Mouse (Mus musculus) MEL (cell line): Measurements from ENCODE around the gene Pkdcc. TPM values are rescaled to one million over a fixed set of nuclear protein-coding genes. Genes with fewer than 3 reads are reported as not detected.

Experiments used
- DNase-seq: peaks from one replicate; pipeline ENCODE4 v3.0.0; 2011; ENCODE audit warnings: low read depth, low spot score
- H3K27ac ChIP-seq: 2 replicates; pipeline ENCODE4 v1.5.1; 2012; ENCODE audit warnings: low read depth, mild to moderate bottlenecking, control low read depth, low read length, moderate library complexity; ENCODE audit not compliant: control insufficient read depth
- H3K27me3 ChIP-seq, 2 experiments: fragments of 150-350 bp in 1 of 2; sonication (generic) in 1 of 2; 2 replicates each; pipeline ENCODE4 v1.6.1; 2012; ENCODE audit warnings: low read length in 2 of 2, mild to moderate bottlenecking in 2 of 2, improper control_type of control experiment in 1 of 2, moderate library complexity in 1 of 2; ENCODE audit not compliant: insufficient read depth in 2 of 2, control insufficient read depth in 1 of 2
- H3K36me3 ChIP-seq, 2 experiments: 2 replicates each; pipeline ENCODE4 v1.6.1; 2012 to 2014; ENCODE audit warnings: low read length in 2 of 2, improper control_type of control experiment in 1 of 2, inconsistent platforms in 1 of 2, mild to moderate bottlenecking in 1 of 2; ENCODE audit not compliant: insufficient read depth in 2 of 2, control insufficient read depth in 1 of 2
- H3K4me1 ChIP-seq, 2 experiments: fragments of 150-350 bp in 1 of 2; sonication (generic) in 1 of 2; 2 replicates each; pipeline ENCODE4 v1.6.1; 2012; ENCODE audit warnings: low read length in 2 of 2, improper control_type of control experiment in 1 of 2, mild to moderate bottlenecking in 1 of 2; ENCODE audit not compliant: insufficient read depth in 2 of 2, control insufficient read depth in 1 of 2
- H3K4me3 ChIP-seq, 2 experiments: fragments of 150-350 bp in 1 of 2; sonication (generic) in 1 of 2; 2 replicates each; pipeline ENCODE4 v1.5.1; 2012; ENCODE audit warnings: low read depth in 2 of 2, low read length in 2 of 2, mild to moderate bottlenecking in 2 of 2, moderate library complexity in 2 of 2, control low read depth in 1 of 2, improper control_type of control experiment in 1 of 2; ENCODE audit not compliant: control insufficient read depth in 1 of 2, insufficient read depth in 1 of 2
- H3K79me2 ChIP-seq: 2 replicates; pipeline ENCODE4 v1.6.1; 2012; ENCODE audit warnings: mild to moderate bottlenecking, low read length, moderate library complexity; ENCODE audit not compliant: control insufficient read depth, poor library complexity, insufficient read depth
- H3K9ac ChIP-seq: 2 replicates; pipeline ENCODE4 v1.6.1; 2012; ENCODE audit warnings: low read depth, mild to moderate bottlenecking, control low read depth, low read length, moderate library complexity; ENCODE audit not compliant: control insufficient read depth, poor library complexity, severe bottlenecking
- H3K9me3 ChIP-seq: fragments of 150-350 bp; sonication (generic); replicated peaks from 2 replicates; pipeline ENCODE4 v1.6.1; 2012; ENCODE audit warnings: mild to moderate bottlenecking, low read length, improper control_type of control experiment, moderate library complexity; ENCODE audit not compliant: insufficient read depth
- BHLHE40 ChIP-seq: IDR thresholded peaks from 2 replicates; pipeline ENCODE4 v1.6.1; 2012; ENCODE audit warnings: low read depth, mild to moderate bottlenecking, inconsistent platforms, low read length, improper control_type of control experiment, borderline replicate concordance
- CHD1 ChIP-seq: IDR thresholded peaks from 2 replicates; pipeline ENCODE4 v1.6.1; 2012; ENCODE audit warnings: low read depth, mild to moderate bottlenecking, inconsistent platforms, low read length, improper control_type of control experiment
- E2F4 ChIP-seq: IDR thresholded peaks from 2 replicates; pipeline ENCODE4 v1.6.1; 2011; ENCODE audit warnings: low read depth, low read length, improper control_type of control experiment, borderline replicate concordance
- ELF1 ChIP-seq: IDR thresholded peaks from 2 replicates; pipeline ENCODE4 v1.6.1; 2014; ENCODE audit warnings: low read depth, mild to moderate bottlenecking, inconsistent platforms, low read length, improper control_type of control experiment, moderate library complexity
- EP300 ChIP-seq, 2 experiments: IDR thresholded peaks; 2 replicates each; pipeline ENCODE4 v1.6.1; 2011; ENCODE audit warnings: improper control_type of control experiment in 2 of 2, low read length in 2 of 2, low read depth in 1 of 2, mild to moderate bottlenecking in 1 of 2
- GABPA ChIP-seq: IDR thresholded peaks from 2 replicates; pipeline ENCODE4 v1.6.1; 2012; ENCODE audit warnings: low read depth, mild to moderate bottlenecking, inconsistent platforms, low read length, improper control_type of control experiment, moderate library complexity
- GATA1 ChIP-seq: IDR thresholded peaks from 2 replicates; pipeline ENCODE4 v1.6.1; 2011; ENCODE audit warnings: low read depth, low read length, improper control_type of control experiment
- HCFC1 ChIP-seq: IDR thresholded peaks from 2 replicates; pipeline ENCODE4 v1.6.1; 2012; ENCODE audit warnings: low read depth, mild to moderate bottlenecking, inconsistent platforms, low read length, improper control_type of control experiment, moderate library complexity
- JUND ChIP-seq: IDR thresholded peaks from 2 replicates; pipeline ENCODE4 v1.6.1; 2011; ENCODE audit warnings: low read depth, mild to moderate bottlenecking, improper control_type of control experiment, low read length
- KAT2A ChIP-seq: conservative IDR thresholded peaks from 2 replicates; pipeline ENCODE4 v1.6.1; 2012; ENCODE audit warnings: low read depth, low read length, improper control_type of control experiment, inconsistent platforms
- MAFK ChIP-seq: IDR thresholded peaks from 2 replicates; pipeline ENCODE4 v1.6.1; 2011; ENCODE audit warnings: low read depth, mild to moderate bottlenecking, low read length, improper control_type of control experiment, borderline replicate concordance
- MAX ChIP-seq: IDR thresholded peaks from 2 replicates; pipeline ENCODE4 v1.6.1; 2011; ENCODE audit warnings: low read length, improper control_type of control experiment
- MEF2A ChIP-seq: IDR thresholded peaks from 2 replicates; pipeline ENCODE4 v1.6.1; 2014; ENCODE audit warnings: low read depth, mild to moderate bottlenecking, inconsistent platforms, low read length, improper control_type of control experiment; ENCODE audit not compliant: poor library complexity, insufficient replicate concordance, severe bottlenecking; ENCODE audit errors: extremely low read depth
- MYC ChIP-seq: IDR thresholded peaks from 2 replicates; pipeline ENCODE4 v1.6.1; 2011; ENCODE audit warnings: low read depth, mild to moderate bottlenecking, low read length, improper control_type of control experiment, moderate library complexity
- NRF1 ChIP-seq: IDR thresholded peaks from 2 replicates; pipeline ENCODE4 v1.6.1; 2014; ENCODE audit warnings: low read depth, mild to moderate bottlenecking, inconsistent platforms, low read length, improper control_type of control experiment, moderate library complexity; ENCODE audit not compliant: poor library complexity, insufficient read depth, severe bottlenecking
- POLR2AphosphoS5 ChIP-seq: IDR thresholded peaks from 2 replicates; pipeline ENCODE4 v1.6.1; 2012; ENCODE audit warnings: low read depth, borderline replicate concordance, mild to moderate bottlenecking, inconsistent platforms, low read length, moderate library complexity, mixed read lengths
- RCOR1 ChIP-seq: IDR thresholded peaks from 2 replicates; pipeline ENCODE4 v1.6.1; 2012; ENCODE audit warnings: low read depth, mild to moderate bottlenecking, inconsistent platforms, low read length, improper control_type of control experiment
- SIN3A ChIP-seq: IDR thresholded peaks from 2 replicates; pipeline ENCODE4 v1.6.1; 2012; ENCODE audit warnings: low read length, improper control_type of control experiment, inconsistent platforms
- SMC3 ChIP-seq: IDR thresholded peaks from 2 replicates; pipeline ENCODE4 v1.6.1; 2011; ENCODE audit warnings: low read depth, low read length, improper control_type of control experiment
- TAL1 ChIP-seq: IDR thresholded peaks from 2 replicates; pipeline ENCODE4 v1.6.1; 2012; ENCODE audit warnings: mild to moderate bottlenecking, inconsistent platforms, low read length, moderate library complexity, mixed read lengths
- UBTF ChIP-seq: IDR thresholded peaks from 2 replicates; pipeline ENCODE4 v1.6.1; 2012; ENCODE audit warnings: low read depth, mild to moderate bottlenecking, inconsistent platforms, low read length, improper control_type of control experiment, moderate library complexity, borderline replicate concordance; ENCODE audit not compliant: insufficient read depth
- USF1 ChIP-seq: IDR thresholded peaks from 2 replicates; pipeline ENCODE4 v1.6.1; 2014; ENCODE audit warnings: low read depth, mild to moderate bottlenecking, inconsistent platforms, low read length, improper control_type of control experiment, moderate library complexity
- USF2 ChIP-seq, 2 experiments: IDR thresholded peaks; 2 replicates each; pipeline ENCODE4 v1.6.1; 2011 to 2012; ENCODE audit warnings: improper control_type of control experiment in 2 of 2, low read length in 2 of 2, borderline replicate concordance in 1 of 2, inconsistent platforms in 1 of 2, low read depth in 1 of 2, mild to moderate bottlenecking in 1 of 2; ENCODE audit not compliant: insufficient read depth in 1 of 2
- ZC3H11A ChIP-seq: IDR thresholded peaks from 2 replicates; pipeline ENCODE4 v1.6.1; 2012; ENCODE audit warnings: low read depth, mild to moderate bottlenecking, inconsistent platforms, low read length, improper control_type of control experiment
- ZKSCAN1 ChIP-seq: IDR thresholded peaks from 2 replicates; pipeline ENCODE4 v1.6.1; 2012; ENCODE audit warnings: low read depth, mild to moderate bottlenecking, inconsistent platforms, low read length, improper control_type of control experiment, moderate library complexity
- ZMIZ1 ChIP-seq: IDR thresholded peaks from 2 replicates; pipeline ENCODE4 v1.6.1; 2012; ENCODE audit warnings: low read depth, mild to moderate bottlenecking, inconsistent platforms, low read length, improper control_type of control experiment, moderate library complexity
- polyA plus RNA-seq, 2 experiments: library from polyadenylated mRNA; stranded (reverse) in 1 of 2; unstranded in 1 of 2; fragments of >175 nt in 1 of 2; fragments of >200 nt in 1 of 2; gene quantifications; 2 replicates each; pipeline versions ENCODE4 v1.2.1 to v1.2.4; 2012; ENCODE audit warnings: low replicate concordance in 2 of 2, low read depth in 1 of 2; ENCODE audit not compliant: insufficient read length in 2 of 2, insufficient read depth in 1 of 2, missing spikeins in 1 of 2
- total RNA-seq: library from RNA; depleted of rRNA; stranded (reverse); fragments of 300-350 nt; gene quantifications from 2 replicates; pipeline ENCODE4 v1.2.3, GENCODE M21; 2012

The Pkdcc gene
- total and polyA plus RNA-seq, 3 experiments = not detected

DNA sequence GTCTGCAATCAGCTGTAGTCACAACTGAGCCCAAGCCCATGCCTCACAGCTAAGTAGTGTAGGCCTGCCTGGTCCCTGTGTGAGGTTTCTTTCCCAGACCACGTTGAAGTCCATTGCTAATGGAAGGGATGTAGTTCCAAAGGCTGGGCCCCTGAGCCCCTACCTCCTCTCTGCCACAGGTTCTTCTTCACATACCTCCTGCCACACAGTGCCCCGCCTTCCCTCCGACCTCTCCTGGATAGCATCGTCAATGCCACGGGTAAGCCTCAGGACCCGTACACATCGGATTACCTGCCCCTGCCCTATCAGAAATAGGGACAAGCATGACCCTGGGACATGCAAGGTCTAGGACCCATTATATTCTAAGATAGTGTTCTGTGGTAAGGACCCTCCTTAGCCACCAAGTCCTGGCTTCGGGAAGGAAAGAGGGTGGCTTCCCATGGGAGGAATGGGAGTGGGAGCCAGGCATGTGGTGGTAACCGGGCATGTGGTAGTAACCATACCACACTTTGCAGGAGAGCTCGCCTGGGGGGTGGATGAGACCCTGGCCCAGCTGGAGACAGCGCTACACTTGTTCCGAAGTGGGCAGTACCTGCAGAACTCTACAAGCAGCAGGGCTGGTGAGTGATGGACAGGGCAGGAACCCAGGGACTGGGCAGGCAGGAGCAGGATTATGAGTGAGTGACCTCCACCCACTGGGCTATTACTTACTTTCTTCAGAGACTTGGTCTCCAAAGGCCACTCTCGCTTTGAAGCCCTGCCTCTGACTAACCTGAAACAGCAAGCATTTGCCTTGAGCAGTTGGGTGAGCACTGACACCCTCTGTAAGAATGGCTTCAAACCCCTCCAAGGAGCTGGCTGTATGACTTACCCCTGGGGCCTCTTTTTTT, 6.8 kb downstream of the Pkdcc start:
- TF ChIP-seq UBTF (no peak), EP300 (IDR thresholded peaks at IDR 0.05; ENCODE audit: low read depth in 1 of 2, low read length in 2 of 2) (no peak), ZKSCAN1 (no peak), GATA1 (no peak), GABPA (no peak), E2F4 (no peak), MAFK (no peak), POLR2AphosphoS5 (no peak), MYC (no peak), NRF1 (no peak), SMC3 (no peak), ZMIZ1 (no peak), ELF1 (no peak), USF2 (IDR thresholded peaks at IDR 0.05; ENCODE audit: borderline replicate concordance in 1 of 2, insufficient read depth in 1 of 2, low read depth in 1 of 2, low read length in 2 of 2) (no peak), HCFC1 (no peak), CHD1 (no peak), JUND (no peak), SIN3A (no peak), BHLHE40 (no peak)
- Histone ChIP-seq H3K36me3 (no peaks in the 10 kb centered on the region), H3K9ac (no peak overlapping the region), H3K9me3 (no peaks in the 10 kb centered on the region), H3K27ac (no peak overlapping the region), H3K79me2 (no peaks in the 10 kb centered on the region), H3K27me3 (no peaks in the 10 kb centered on the region), H3K4me1 (no peaks in the 10 kb centered on the region), H3K4me3 (no peak overlapping the region)
- no peak for DNase-seq

- no peak for TF ChIP-seq GABPA
- TF ChIP-seq MAX = no peak
- TF ChIP-seq EP300 (IDR thresholded peaks at IDR 0.05; ENCODE audit: low read depth in 1 of 2, low read length in 2 of 2) = no peak
- no peak for TF ChIP-seq ZC3H11A
- TF ChIP-seq SMC3 = no peak
- TF ChIP-seq KAT2A = no peak
- TF ChIP-seq MEF2A = no peak
- TF ChIP-seq USF1 = no peak
- no peak for TF ChIP-seq TAL1
- TF ChIP-seq BHLHE40 = no peak
- TF ChIP-seq RCOR1 = no peak
- TF ChIP-seq USF2 (IDR thresholded peaks at IDR 0.05; ENCODE audit: borderline replicate concordance in 1 of 2, insufficient read depth in 1 of 2, low read depth in 1 of 2, low read length in 2 of 2) = no peak
- TF ChIP-seq UBTF = no peak
- no peak for DNase-seq
- no peak overlapping the region for H3K4me3 ChIP-seq
- H3K4me1 ChIP-seq = no peaks in the 10 kb centered on the region
- no peaks in the 10 kb centered on the region for H3K27me3 ChIP-seq
- no peaks in the 10 kb centered on the region for H3K79me2 ChIP-seq
- H3K9ac ChIP-seq = no peak overlapping the region
- no peaks in the 10 kb centered on the region for H3K9me3 ChIP-seq
- no peak overlapping the region for H3K27ac ChIP-seq
- H3K36me3 ChIP-seq = no peaks in the 10 kb centered on the region
Measured at GRCm38 (mm10) chr17:83222705-83223104, 7.6 kb downstream of the Pkdcc start.
